Mouse (Mus musculus) thymus, postnatal 14 days (tissue): ENCODE results near the gene Midn.

Source experiments
- DNase-seq: peaks from one replicate; pipeline ENCODE4 v3.0.0; 2021

The Midn gene

GRCm38 (mm10) chr10:80172527-80173292, 24.6 kb downstream of the Midn start, which contains the start of gene 1600002K03Rik:
1600002K03Rik (plus strand) TSS chr10:80172944.
- DNase-seq, result peak; percentile 88

GRCm38 (mm10) chr10:80173358-80173757, 25.3 kb downstream of the Midn start:
- no peak for DNase-seq

- no peak for DNase-seq
Observed at GRCm38 (mm10) chr10:80173955-80174640, 26.0 kb downstream of the Midn start.

GRCm38 (mm10) chr10:80174705-80175104, 26.6 kb downstream of the Midn start:
- peak; percentile 64 for DNase-seq

- no peak for DNase-seq
Observed at GRCm38 (mm10) chr10:80175536-80176269, 27.6 kb downstream of the Midn start.

GRCm38 (mm10) chr10:80176270-80176834, 28.3 kb downstream of the Midn start:
- DNase-seq, result no peak

GRCm38 (mm10) chr10:80177441-80178279, 29.6 kb downstream of the Midn start:
- no peak for DNase-seq

- DNase-seq, result peak; percentile 60
Observed at GRCm38 (mm10) chr10:80179068-80180051, 31.3 kb downstream of the Midn start, which contains the start of gene Efna2. Efna2 (plus strand) TSS chr10:80179482.

GRCm38 (mm10) chr10:80180288-80180687, 32.2 kb downstream of the Midn start:
- DNase-seq, result no peak

GRCm38 (mm10) chr10:80180823-80181222, 32.8 kb downstream of the Midn start:
- no peak for DNase-seq

GRCm38 (mm10) chr10:80182547-80182946, 34.5 kb downstream of the Midn start:
- no peak for DNase-seq

GRCm38 (mm10) chr10:80186649-80187048, 38.6 kb downstream of the Midn start:
- no peak for DNase-seq

GRCm38 (mm10) chr10:80187739-80188138, 39.7 kb downstream of the Midn start:
- no peak for DNase-seq

- no peak for DNase-seq
Observed at GRCm38 (mm10) chr10:80188453-80189024, 40.5 kb downstream of the Midn start.

- DNase-seq, result no peak
Observed at GRCm38 (mm10) chr10:80189999-80190398, 41.9 kb downstream of the Midn start.

GRCm38 (mm10) chr10:80190491-80191051, 42.5 kb downstream of the Midn start:
- no peak for DNase-seq

- no peak for DNase-seq
Observed at GRCm38 (mm10) chr10:80193976-80194375, 45.9 kb downstream of the Midn start.

GRCm38 (mm10) chr10:80194441-80194840, 46.4 kb downstream of the Midn start:
- no peak for DNase-seq

GRCm38 (mm10) chr10:80196167-80196566, 48.1 kb downstream of the Midn start:
- DNase-seq, result no peak
